Mouse (Mus musculus) mesoderm, embryonic 11.5 days (tissue): ENCODE data around the gene Gdap1l1.
A peak's percentile ranks its signal among the peaks of the same experiment; 100 is the strongest.

Experiments
- DNase-seq: peaks from one replicate; pipeline ENCODE4 v3.0.0-alpha.2; 2012; ENCODE audit warnings: low read depth, low spot score

The Gdap1l1 gene

DNA sequence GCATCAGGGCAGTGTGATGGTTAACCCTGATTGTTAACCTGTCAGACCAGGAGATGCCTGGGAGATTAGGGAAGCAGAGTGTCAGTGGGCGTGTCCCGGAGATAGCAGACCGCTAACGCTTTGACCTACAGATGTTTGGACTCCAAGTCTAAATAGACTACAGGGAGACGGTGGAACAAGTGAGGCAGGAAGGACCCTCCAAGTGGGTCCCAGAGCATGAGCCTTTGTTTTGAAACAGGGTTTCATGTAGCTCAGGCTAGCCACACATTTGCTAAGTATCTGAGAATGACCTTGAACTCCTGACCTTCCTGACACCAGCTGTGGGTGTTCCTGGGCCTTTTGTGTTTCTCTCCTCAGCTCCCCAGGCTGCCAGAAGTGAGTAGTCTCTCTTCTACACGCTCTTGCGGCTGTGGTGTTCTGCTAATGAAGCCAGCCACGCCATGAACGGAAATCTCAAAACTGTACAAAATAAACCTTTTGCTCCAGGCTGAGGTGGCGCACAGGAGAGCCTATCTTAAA lies 25.0 kb downstream of the Gdap1l1 start:
- DNase-seq: no peak

DNA sequence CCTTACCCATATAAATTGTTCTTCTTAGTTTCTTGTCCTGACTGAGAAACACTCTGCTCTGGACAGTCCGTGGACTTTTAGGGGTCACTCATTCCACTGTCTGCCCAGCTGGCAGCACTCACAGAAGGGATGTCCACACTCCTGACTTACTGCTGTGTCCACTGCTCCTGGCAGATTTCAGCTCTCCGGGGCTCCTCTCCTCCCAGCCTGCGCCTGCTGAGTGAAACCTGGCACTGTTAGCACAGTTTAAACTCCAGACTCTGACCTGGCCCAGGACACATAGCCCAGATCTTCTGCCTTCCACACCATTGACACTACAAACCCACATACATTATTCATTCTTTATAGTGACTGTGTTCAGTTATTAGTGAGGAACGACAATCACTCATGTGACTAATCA lies 25.7 kb downstream of the Gdap1l1 start:
- DNase-seq: no peak

DNA sequence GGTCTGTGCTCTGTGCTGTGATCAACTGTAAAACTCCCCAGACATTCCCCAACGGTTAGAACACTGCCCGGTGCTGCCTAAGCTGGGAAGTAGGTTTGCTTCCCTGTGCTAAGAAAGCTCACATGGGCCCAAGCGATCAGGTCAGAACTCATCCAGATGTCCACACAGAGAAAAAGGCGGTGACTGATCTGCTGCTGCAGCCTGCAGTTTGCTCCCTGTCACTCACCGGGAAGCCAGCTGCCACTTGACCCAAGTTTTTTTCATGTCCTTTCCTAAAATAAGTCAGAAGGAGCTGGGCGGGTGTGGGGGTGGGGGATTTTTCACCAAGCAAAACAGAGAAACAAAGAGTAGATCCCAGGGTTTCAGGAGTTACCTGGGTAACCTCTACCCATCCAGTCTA lies 26.3 kb downstream of the Gdap1l1 start:
- no peak for DNase-seq

DNA sequence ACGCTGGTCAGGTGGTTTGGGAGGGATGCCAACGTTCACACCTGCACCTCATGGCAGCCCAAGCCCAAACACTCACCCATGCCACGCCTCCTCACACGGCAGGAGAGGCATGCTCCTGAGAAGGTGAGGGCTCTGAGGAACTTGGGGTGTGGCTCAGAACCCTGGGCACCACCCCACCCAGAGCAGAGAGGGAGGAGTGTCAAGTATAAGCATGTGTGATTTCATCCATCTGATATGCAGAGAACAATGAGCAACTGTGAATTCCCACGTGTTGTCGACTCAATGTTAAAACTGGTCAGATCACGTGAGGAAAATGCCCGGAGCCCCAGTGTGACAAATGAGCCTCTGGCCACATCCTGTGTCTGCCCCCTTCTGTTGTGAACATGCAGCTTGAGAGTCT lies 28.5 kb downstream of the Gdap1l1 start:
- no peak for DNase-seq

DNA sequence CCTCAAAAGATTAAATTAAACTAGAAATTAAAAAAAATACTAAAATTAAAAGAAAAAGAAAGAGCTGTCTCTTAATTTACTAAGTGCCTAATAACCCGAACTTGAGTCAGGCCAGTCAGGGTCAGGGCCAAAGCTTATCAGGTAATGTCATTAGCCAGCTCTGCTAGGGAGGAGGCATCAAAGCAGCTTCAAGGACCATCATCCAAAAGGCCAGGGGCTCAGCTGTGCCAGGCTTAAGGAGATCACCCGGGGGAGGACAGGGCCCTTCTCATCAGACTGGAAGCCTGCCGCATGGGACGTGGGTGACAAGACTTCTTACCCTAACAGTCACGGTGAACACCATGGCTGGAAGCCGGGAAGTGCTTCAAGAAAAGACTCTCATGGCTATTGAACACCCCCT lies 29.3 kb downstream of the Gdap1l1 start:
- no peak for DNase-seq

DNA sequence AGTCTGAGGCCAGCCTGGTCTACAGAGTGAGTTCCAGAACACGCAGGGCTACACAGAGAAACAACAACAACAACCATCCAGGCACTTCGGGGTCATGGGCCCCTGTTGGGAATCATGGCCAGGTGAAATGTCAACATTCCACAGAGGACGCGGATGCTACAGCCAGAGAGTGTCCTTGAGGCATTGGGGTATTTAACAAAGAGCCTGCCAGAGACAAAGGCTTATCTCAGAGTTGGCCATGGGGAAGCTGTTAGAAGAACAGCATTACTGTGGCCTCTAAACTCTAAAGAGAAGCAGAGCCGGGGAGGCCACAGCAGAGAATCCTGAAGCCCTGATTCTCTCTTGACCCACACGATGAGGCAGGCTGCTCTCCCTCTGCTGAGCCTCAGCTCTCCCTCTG lies 30.6 kb downstream of the Gdap1l1 start:
- DNase-seq: no peak

DNA sequence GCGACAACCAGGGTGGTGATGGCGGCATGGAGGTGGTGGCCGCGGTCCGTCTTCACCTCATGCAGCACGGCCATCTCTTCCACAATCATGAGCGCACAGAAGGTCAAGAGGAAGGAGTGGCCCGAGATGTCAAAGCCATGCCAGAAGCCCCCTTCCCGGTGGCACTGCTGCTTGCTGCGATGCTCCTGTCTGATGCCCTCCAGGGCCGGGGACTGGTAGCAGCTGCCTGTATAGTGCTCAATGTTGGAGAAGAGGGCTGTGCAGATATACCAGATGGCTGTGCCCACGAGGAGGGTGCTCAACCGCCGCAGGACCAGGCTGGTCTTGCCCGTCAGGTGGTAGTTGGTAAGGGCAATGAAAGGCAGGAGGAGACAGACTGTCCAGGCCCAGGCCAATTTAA lies 31.4 kb downstream of the Gdap1l1 start:
- no peak for DNase-seq

DNA sequence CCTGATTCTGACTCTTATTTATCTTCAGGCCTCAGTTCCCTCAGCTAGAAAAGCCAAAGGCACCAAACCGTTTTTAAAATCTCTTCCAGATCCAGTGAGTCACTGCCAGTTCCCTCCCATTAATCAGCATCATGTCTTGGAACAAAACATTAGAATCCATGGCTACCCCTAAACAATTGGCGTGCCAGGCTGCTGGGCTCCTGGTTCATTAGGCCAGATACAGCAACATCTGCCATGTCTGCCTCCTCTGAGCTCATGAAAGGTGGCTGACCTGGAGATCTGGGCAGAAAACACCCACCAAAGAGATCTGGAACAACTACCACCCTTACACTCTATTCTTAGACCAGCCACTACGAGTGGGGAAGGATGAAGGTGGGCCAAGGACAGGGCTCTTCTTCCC lies 32.9 kb downstream of the Gdap1l1 start:
- no peak for DNase-seq

DNA sequence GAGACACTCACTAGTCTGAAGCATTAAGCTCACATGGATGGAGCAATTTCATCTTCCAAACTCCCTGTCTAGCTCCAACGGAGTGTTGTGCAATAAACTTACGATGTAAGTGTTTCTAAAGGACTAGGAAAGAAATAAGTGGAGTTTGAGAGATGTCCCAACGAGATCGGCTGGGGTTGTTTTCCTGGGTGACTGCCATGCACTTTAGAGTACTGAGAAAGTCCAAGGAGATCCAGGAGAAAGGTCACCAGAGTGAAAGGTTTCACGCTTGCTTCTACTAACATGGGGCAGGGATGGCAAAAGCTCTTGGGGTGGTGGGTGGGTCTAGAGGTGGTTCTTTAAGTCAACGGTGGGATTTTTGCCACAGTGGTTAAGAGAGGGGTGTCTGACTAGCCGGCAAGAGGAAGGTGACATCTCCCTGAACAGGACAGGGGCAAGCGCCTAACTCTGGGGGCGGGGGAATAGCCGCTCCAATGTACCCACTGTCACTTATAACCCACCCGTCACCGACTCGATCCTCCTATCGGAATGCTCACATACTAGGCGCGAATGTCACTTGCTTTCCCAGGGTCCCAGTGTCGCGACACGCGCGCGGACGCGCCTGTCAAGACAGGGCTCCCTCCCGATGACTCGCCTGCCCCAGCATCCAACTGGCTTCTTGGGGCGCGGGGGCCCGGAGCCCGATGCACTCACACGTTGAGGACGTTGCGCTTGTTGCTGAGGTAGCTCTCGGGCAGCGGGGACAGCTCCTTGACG lies 33.6 kb downstream of the Gdap1l1 start:
- no peak for DNase-seq

DNA sequence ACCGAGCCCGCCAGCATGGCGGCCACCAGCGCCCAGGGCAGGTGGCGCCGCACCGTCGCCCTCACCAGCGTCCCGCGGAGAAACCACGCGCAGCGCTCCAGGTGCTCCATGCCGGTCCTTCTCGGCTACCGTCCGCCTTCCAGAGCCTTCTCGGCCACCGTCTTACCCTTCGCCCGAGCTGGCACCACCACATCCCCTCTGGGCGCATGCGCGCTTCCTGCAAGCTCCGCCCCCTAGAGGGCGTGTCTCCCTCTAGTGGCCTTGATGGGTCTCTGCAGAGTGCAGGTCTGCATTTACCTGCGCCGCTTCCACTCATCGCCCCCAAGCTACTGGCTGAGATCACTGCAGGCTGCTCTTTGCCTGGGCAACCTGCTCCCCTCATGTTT lies 34.2 kb downstream of the Gdap1l1 start, which contains the start of gene Fitm2:
Fitm2 (minus strand) TSS at position 164 of the 386 bp plus-strand sequence.
- DNase-seq: peak; percentile 99

DNA sequence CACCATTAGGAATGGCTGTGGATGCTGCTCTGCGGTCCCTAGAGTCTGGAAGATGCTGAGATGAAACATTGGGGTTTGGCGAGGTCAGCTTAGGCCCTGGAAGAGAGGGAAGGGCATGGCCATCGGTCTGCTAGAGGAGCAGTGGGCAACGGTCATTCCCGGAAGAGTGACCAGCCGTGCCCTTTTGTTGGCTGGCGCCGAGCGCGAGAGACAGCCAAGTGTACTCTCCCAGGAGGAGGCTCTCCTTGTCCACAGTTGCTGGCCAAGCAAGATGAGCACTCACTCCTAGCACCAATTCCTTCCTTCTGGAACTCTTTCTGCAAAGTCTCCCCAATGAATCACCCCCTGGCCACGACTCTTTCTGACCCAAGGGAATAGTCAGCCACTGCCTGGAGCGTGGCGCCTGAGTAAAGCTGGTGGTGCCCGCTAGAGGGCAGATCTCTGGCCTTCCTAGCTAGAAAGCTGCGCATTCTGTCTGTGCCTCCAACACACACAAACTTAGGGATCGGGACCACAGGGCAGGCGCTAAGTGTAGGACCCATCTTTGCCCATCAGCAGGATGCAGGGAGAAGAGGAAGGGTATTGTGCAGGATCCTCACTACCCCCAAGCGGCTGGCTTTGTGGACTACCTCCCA lies 42.0 kb downstream of the Gdap1l1 start:
- no peak for DNase-seq

DNA sequence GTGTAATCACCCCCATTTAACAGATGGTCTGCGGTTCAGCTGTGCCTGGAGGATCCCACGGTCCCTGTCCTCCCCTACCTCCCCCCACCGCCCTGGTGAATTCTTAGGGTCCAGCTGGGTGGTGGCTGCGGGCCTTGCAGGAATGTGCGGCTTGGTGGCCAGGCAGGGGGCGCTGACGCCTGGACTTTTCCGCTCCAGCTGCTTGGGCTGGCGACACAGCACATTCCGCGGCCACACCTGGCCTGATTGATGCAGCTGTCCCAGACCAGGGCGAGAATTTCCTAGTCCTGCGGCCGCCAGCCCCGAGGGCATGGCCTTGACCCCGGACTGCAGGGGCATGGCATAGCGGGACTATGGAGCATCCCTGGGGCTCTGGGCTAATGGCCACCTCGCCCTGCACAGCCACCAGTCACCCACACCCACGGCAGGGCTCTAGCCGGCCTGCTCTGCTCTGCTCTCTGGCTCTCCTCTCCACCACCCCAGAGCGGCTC lies 43.3 kb downstream of the Gdap1l1 start:
- DNase-seq: peak; percentile 68

DNA sequence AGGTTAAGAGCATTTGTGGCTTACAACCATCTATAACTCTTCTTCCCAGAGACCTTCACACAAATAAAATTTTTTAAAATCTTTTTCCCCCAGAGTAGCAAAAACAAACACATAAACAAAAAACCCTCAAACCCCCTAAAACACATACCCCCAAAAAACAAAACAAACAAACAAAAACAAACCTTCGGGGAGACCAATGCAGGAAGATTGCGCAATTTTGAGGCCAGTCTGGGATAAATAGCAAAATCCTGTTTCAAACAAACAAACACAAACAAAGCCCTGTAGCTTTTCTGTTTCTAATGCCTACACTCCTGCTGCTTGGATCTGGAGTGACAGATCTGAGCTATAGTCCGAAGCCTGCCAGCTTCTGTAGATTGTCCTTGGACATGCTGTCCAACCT lies 49.1 kb downstream of the Gdap1l1 start:
- no peak for DNase-seq

DNA sequence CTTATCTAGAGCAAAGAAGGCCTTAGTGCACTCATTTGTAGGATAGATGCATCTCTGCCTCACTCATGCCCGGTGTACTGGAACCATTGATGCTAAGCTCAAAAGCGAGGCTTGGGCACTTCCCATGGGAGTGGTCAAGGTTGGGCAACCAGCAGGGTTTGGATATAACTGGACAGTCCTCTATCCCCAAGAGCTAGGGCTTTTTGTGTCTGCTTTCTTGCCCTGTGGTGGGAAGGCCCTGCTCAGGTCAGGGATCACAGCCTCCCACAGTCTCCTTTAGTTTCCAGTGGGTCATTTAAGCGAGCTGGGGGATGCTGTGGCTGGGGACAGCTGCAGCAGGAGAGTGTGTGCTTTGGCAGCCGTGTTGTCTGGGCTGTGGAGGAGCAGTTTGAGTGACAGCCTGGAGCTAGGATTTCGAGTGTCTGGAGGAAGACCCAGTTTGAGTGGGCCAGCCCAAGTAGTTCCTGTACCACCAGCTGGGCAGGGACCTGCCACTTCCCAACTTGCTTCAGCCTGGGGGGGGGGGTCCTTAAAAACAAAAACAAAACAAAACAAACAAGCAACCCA lies 51.5 kb downstream of the Gdap1l1 start:
- no peak for DNase-seq

DNA sequence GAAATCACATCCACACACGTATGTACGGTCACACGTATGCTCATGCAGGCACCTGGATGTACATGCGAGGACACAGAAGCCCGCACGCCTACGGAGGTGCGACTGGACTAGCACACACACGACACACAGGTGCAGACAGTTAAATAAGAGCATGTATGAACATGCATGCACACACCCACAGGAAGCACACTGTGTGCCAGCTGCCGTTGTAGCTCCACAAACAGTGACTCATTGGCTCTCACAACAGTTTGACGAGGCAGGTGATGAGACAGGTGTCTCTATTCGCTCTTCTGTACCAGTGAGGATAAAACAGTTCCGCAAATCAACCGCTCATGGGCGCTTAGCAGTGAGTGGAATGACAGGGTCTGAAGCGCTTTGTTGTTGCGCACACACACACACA lies 52.4 kb downstream of the Gdap1l1 start:
- no peak for DNase-seq

DNA sequence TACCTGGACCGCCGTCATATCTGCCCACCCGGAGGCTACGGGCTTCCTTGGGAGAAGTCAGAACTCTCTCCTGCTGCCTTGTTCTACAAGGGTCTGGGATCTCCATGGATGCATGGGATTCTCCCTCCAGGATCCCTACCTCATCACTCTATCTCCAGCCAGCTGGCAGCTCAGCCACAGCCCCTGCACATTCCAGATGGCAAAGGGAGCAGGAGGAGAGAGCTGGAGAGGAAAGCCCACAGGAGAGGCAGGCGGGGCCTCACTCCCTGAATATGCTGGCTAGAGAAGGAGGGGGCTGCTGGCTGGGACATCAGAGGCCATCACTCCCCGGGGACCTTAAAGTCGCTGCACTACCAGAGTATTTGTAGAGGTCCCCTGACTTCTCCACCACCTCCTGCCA lies 53.1 kb downstream of the Gdap1l1 start:
- no peak for DNase-seq

DNA sequence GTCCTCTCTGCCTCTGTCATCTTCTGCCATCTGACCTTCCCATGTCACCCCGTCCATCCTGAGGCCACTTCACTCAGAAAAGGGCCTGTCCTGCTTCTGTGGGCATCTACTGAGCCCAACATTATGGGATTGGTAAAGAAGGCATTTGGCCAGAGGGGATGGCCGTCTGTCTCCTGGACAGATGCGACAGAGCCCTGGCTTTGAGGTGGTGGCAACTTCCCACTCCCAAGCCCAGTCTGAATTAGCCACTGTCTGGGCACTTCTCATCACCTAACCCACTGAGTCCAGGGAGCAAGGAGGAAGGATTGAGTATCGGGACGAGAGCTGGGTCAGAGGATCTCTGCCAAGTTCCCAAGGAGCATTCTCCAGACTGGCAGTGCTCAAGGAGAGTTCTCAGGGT lies 53.7 kb downstream of the Gdap1l1 start, which contains the start of gene R3hdml:
R3hdml (plus strand) TSS at position 301 of the 400 bp plus-strand sequence.
- DNase-seq: no peak

DNA sequence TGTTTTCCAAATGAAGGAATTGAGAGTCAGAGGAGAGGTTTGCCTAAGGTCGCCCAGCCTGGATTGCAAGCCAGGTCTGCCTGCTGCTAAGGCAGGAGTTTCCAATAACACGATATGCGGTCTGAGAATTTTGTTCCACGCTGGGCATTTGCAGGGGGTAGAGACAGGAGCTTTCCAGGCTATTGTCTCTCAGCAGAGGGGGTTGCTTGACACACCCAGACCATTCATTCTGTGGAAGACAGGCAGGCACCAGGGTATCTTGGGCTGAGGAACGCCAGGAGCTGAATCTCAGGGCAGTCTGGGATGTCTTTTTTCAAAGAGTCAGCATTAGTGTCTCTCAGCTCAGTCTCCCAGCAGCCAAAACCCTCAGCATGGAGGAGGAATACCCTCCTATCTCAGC lies 54.8 kb downstream of the Gdap1l1 start:
- no peak for DNase-seq

DNA sequence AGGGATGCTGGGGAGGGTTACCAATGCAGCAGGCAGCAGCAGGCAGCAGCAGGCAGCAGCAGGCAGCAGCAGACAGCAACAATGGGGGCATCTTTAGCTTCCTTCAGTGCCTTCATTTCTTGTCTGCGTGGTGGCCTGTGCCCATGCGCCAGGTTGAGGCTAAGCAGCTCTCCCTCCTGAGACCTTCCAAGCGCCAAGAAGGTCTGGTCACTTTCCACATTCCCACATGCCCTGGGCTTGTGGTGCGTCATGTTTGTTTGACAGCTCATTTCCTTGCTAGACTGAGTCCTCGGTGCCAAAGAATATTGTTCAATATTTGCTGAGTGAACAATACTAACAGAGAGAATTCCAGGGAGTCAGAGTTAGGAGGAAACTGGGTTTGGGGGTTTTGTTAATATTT lies 55.7 kb downstream of the Gdap1l1 start:
- no peak for DNase-seq

DNA sequence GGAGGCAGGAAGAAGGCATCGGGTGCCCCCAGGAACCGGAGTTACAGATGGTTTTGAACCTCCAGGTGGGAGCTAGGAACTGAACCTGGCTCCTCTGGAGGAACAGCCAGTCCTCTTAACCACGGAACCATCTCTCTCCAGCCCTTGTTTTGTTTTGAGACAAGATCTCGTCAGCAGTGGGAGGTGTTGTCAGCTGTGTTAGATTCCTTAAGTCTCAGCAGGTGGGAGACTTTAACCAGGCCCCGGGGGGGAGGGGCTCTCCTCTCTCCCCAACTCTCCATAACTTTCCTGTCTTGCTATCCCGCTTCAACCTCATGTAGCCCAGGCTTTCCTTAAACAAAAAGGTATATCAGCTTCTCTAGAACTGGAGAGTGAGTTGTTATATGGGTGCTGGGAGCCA lies 56.2 kb downstream of the Gdap1l1 start:
- DNase-seq: no peak

DNA sequence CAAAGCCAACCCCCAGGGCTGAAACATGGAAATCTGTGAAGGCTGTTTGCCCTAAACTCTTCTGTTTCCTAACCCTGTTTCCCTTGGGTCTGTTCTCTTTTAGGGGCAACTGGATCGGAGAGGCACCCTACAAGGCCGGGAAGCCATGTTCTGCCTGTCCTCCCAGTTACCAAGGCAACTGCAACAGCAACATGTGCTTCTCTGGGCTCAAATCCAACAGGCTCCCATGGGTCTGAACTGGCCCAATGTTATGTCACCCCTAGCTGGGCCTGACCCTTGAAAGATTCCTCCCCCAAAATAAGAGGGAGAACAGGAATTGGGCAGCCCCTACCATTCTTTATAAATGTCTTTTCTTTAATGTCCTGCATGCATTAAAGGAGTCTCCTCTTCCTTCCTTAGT lies 63.9 kb downstream of the Gdap1l1 start:
- DNase-seq: no peak

DNA sequence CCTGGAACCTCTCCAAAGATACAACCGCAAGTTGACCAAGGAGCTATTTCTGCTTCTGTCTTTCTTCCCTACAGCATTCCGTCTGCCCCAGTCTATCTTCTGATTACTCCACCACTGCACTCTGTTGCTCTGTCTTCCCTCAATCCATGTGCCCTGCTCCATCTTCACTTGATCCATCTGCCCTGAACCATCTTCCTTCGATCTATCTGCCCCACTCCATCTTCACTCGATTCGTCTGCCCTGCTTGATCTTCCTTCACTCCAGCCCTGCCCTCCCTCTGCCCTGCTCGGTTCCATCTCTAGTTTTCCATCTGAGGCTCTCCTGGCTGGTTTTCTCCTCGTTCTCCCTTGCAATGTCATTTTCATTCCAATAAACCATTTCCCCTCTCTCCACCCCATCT lies 64.9 kb downstream of the Gdap1l1 start:
- DNase-seq: no peak
